In the genomic region with DNA sequence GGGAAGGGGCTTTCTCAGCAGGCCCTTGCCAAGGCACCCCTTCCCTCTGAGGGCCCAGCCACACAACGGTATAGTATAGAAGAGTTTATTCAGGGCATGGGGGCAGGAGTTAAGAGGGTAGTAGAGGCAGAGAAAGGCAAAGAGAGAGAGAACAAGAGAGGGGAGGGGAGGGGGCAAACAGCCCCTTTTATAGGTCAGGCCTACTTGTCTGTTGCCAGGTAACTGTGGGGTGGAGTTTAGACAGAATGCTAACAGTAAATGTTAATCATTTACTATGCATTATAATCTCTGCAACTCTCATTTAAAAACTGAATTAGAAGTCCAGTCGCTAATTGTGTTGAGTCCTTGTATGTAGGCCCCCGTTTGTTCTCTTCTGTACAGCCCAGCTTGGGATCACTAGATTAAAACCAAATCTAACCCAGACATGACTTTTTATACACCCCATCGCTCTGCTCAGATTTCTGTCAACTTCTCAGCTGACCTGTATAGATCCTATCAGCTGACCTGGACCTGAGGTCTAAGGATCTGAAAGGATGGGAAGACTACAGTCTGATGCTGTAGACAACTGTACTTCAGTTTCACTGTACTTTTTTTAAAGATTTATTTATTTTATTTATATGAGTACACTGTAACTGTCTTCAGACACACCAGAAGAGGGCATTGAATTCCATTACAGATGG, we compare ENCODE assay signal across 23 mouse cellular contexts. TPM values are rescaled to one million over a fixed set of nuclear protein-coding genes. Genes with fewer than 3 reads are reported as not detected.
DNase-seq lines count a peak whose midpoint lies in the region; ATAC-seq and TF ChIP-seq lines count a peak whose summit lies in the region.
"Had no signal": no experiment of that assay in that cellular context is flagged by ENCODE, and none has a peak within 500 bp of the region (broad histone marks: within the 10 kb centered on the region; RNA-seq: fewer than 3 reads in every experiment).

No protein-coding gene starts in this region.

- H3K4me3 ChIP-seq in lung, embryonic 14.5 days (ENCODE audit: low read depth, low read length) = no peak overlapping the region
- no peak overlapping the region for H3K4me3 ChIP-seq in intestine, embryonic 16.5 days (ENCODE audit: low read length)
- no peak overlapping the region for H3K4me3 ChIP-seq in liver, postnatal 0 days (ENCODE audit: low read depth, low read length)
- H3K4me3 ChIP-seq in midbrain, embryonic 16.5 days (ENCODE audit: low read depth, low read length) = no peak overlapping the region
- H3K4me3 ChIP-seq: forebrain, embryonic 10.5 days; gastrocnemius, adult 2 months; heart, embryonic 12.5 days; hindbrain, embryonic 15.5 days; midbrain, embryonic 12.5 days; neural tube, embryonic 12.5 days had no signal

- DNase-seq in heart, adult 11 months = peak; percentile 46
- no peak for DNase-seq in heart, postnatal 25 days (ENCODE audit: low spot score)
- peak; percentile 20 for DNase-seq in lung, embryonic 14.5 days
- DNase-seq in lung, postnatal 36 days = no peak
- no peak for DNase-seq in liver, postnatal 0 days
- no peak for DNase-seq in adrenal gland, postnatal 36 days
- DNase-seq: adrenal gland, postnatal 14 days; cerebellum, adult 11 months; cerebellum, postnatal 14 days; gastrocnemius, adult 2 months; heart, postnatal 14 days; left cerebral cortex, postnatal 4 days; right cerebral cortex, postnatal 4 days; thymus, postnatal 36 days had no signal

- no peak for TF ChIP-seq CTCF in lung, embryonic 14.5 days (IDR thresholded peaks at IDR 0.05; ENCODE audit: low read depth)
- TF ChIP-seq CTCF in liver, postnatal 0 days (IDR thresholded peaks at IDR 0.05; ENCODE audit: low read depth) = no peak

- 61% methylated on average over 4 of the region's 4 CpGs for WGBS in lung, embryonic 14.5 days
- WGBS in intestine, embryonic 16.5 days = 53% methylated on average over 4 of the region's 4 CpGs
- 66% methylated on average over 4 of the region's 4 CpGs for WGBS in liver, postnatal 0 days (ENCODE audit: insufficient replicate concordance)
- WGBS in midbrain, embryonic 16.5 days = 81% methylated on average over 4 of the region's 4 CpGs

- no peak overlapping the region for H3K4me2 ChIP-seq in lung, embryonic 14.5 days
- no peak overlapping the region for H3K4me2 ChIP-seq in intestine, embryonic 16.5 days (ENCODE audit: low read depth, low read length)
- no peak overlapping the region for H3K4me2 ChIP-seq in liver, postnatal 0 days (ENCODE audit: low read depth, low read length)
- H3K4me2 ChIP-seq in midbrain, embryonic 16.5 days (ENCODE audit: low read length) = no peak overlapping the region
- H3K4me2 ChIP-seq: heart, embryonic 12.5 days; hindbrain, embryonic 15.5 days; midbrain, embryonic 12.5 days; neural tube, embryonic 12.5 days had no signal

- intact Hi-C loops in heart, postnatal 25 days (cut with DNase I) = no loop called here

- no peak overlapping the region for H3K27ac ChIP-seq in lung, embryonic 14.5 days (ENCODE audit: low read depth)
- H3K27ac ChIP-seq in intestine, embryonic 16.5 days (ENCODE audit: low read length) = no peak overlapping the region
- H3K27ac ChIP-seq in liver, postnatal 0 days (ENCODE audit: low read depth) = no peak overlapping the region
- H3K27ac ChIP-seq in midbrain, embryonic 16.5 days (ENCODE audit: low read length) = no peak overlapping the region
- H3K27ac ChIP-seq: forebrain, embryonic 10.5 days; gastrocnemius, adult 2 months; hindbrain, embryonic 15.5 days; macrophage; midbrain, embryonic 12.5 days; neural tube, embryonic 12.5 days had no signal

- no peak for TF ChIP-seq EP300 in liver, postnatal 0 days (IDR thresholded peaks at IDR 0.05; ENCODE audit: low read depth)

- no peaks in the 10 kb centered on the region for H3K4me1 ChIP-seq in lung, embryonic 14.5 days (ENCODE audit: insufficient read depth)
- no peaks in the 10 kb centered on the region for H3K4me1 ChIP-seq in intestine, embryonic 16.5 days (ENCODE audit: control insufficient read depth, insufficient read depth, low read length)
- peaks cover 5% of the 10 kb centered on the region; the same call in 1 of the 2 replicates for H3K4me1 ChIP-seq in liver, postnatal 0 days (ENCODE audit: insufficient read depth)
- no peaks in the 10 kb centered on the region for H3K4me1 ChIP-seq in midbrain, embryonic 16.5 days (ENCODE audit: control insufficient read depth, insufficient read depth, low read length)
- H3K4me1 ChIP-seq: hindbrain, embryonic 15.5 days; midbrain, embryonic 12.5 days; neural tube, embryonic 12.5 days had no signal

- no peaks in the 10 kb centered on the region for H3K27me3 ChIP-seq in lung, embryonic 14.5 days (ENCODE audit: insufficient read depth, low read length)
- no peaks in the 10 kb centered on the region for H3K27me3 ChIP-seq in intestine, embryonic 16.5 days (replicated peaks; ENCODE audit: control insufficient read depth, insufficient read depth, low read length)
- no peaks in the 10 kb centered on the region for H3K27me3 ChIP-seq in liver, postnatal 0 days (ENCODE audit: insufficient read depth, low read length)
- no peaks in the 10 kb centered on the region for H3K27me3 ChIP-seq in midbrain, embryonic 16.5 days (ENCODE audit: control insufficient read depth, insufficient read depth, low read depth, low read length)
- H3K27me3 ChIP-seq: CH12.LX; heart, embryonic 12.5 days; hindbrain, embryonic 15.5 days; midbrain, embryonic 12.5 days; neural tube, embryonic 12.5 days had no signal

- H3K36me3 ChIP-seq in lung, embryonic 14.5 days (ENCODE audit: insufficient read depth) = no peaks in the 10 kb centered on the region
- no peaks in the 10 kb centered on the region for H3K36me3 ChIP-seq in intestine, embryonic 16.5 days (ENCODE audit: control insufficient read depth, insufficient read depth, low read length)
- H3K36me3 ChIP-seq in liver, postnatal 0 days (replicated peaks; ENCODE audit: insufficient read depth, low read length) = peaks cover 17% of the 10 kb centered on the region
- no peaks in the 10 kb centered on the region for H3K36me3 ChIP-seq in midbrain, embryonic 16.5 days (ENCODE audit: control insufficient read depth, insufficient read depth, low read length)
- H3K36me3 ChIP-seq: forebrain, embryonic 10.5 days; hindbrain, embryonic 15.5 days; midbrain, embryonic 12.5 days; neural tube, embryonic 12.5 days had no signal

- H3K9me3 ChIP-seq in lung, embryonic 14.5 days (ENCODE audit: low read depth, low read length) = no peaks in the 10 kb centered on the region
- H3K9me3 ChIP-seq in intestine, embryonic 16.5 days (ENCODE audit: control insufficient read depth, low read length) = no peaks in the 10 kb centered on the region
- no peaks in the 10 kb centered on the region for H3K9me3 ChIP-seq in liver, postnatal 0 days (ENCODE audit: low read length)
- H3K9me3 ChIP-seq in midbrain, embryonic 16.5 days (replicated peaks; ENCODE audit: control insufficient read depth, low read length, poor library complexity, severe bottlenecking) = no peaks in the 10 kb centered on the region
- H3K9me3 ChIP-seq: heart, embryonic 12.5 days; hindbrain, embryonic 15.5 days; midbrain, embryonic 12.5 days; neural tube, embryonic 12.5 days had no signal

- ATAC-seq in lung, embryonic 14.5 days (ENCODE audit: insufficient read depth) = peak; percentile 59; the same call in 1 of the 2 replicates
- peak; percentile 79 for ATAC-seq in intestine, embryonic 16.5 days
- ATAC-seq in liver, postnatal 0 days = peak; percentile 74
- ATAC-seq in midbrain, embryonic 16.5 days = no peak

- no peak overlapping the region for H3K9ac ChIP-seq in lung, embryonic 14.5 days
- no peak overlapping the region for H3K9ac ChIP-seq in intestine, embryonic 16.5 days (ENCODE audit: low read depth, low read length)
- 0 out of 2 replicates have a peak overlapping the region, but pooled peaks have one; percentile 2 for H3K9ac ChIP-seq in liver, postnatal 0 days (replicated peaks)
- H3K9ac ChIP-seq in midbrain, embryonic 16.5 days (ENCODE audit: low read depth, low read length) = no peak overlapping the region
- H3K9ac ChIP-seq: heart, embryonic 12.5 days; hindbrain, embryonic 15.5 days; midbrain, embryonic 12.5 days; neural tube, embryonic 12.5 days had no signal

RNA-seq across cellular contexts. Expression of gene Birc2, which starts 8.5 kb away (rescaled TPM):
- 10 to 100 TPM; 23.6 to 24.8 TPM for total RNA-seq in heart, postnatal 25 days (2021)
- polyA plus RNA-seq in lung, embryonic 14.5 days (2014; fragmentation: Nextera tagmentation; extraction: Ambion mirVana) = 36.2 and 37.3 TPM in 2 replicates
- polyA plus RNA-seq in intestine, embryonic 16.5 days (2015; fragmentation: Nextera tagmentation; extraction: Ambion mirVana) = 26.9 and 27.6 TPM in 2 replicates
- polyA plus RNA-seq in liver, postnatal 0 days (2015; fragmentation: Nextera tagmentation; extraction: Ambion mirVana) = 11.8 and 13.8 TPM in 2 replicates
- 41.8 and 43.9 TPM in 2 replicates for polyA plus RNA-seq in midbrain, embryonic 16.5 days (2015; fragmentation: Nextera tagmentation; extraction: Ambion mirVana)
- total RNA-seq in adrenal gland, postnatal 36 days (2021) = 10 to 100 TPM; 48.7 to 59.8 TPM

RNA-seq across cellular contexts. Expression of gene Birc3, which starts 27.6 kb away (rescaled TPM):
- total RNA-seq in heart, postnatal 25 days (2021) = 1 to 10 TPM; 8.1 to 9.0 TPM
- 5.6 and 7.9 TPM in 2 replicates for polyA plus RNA-seq in lung, embryonic 14.5 days (2014; fragmentation: Nextera tagmentation; extraction: Ambion mirVana)
- 12.7 and 15.3 TPM in 2 replicates for polyA plus RNA-seq in intestine, embryonic 16.5 days (2015; fragmentation: Nextera tagmentation; extraction: Ambion mirVana)
- 7.2 and 7.8 TPM in 2 replicates for polyA plus RNA-seq in liver, postnatal 0 days (2015; fragmentation: Nextera tagmentation; extraction: Ambion mirVana)
- 1.5 and 1.8 TPM in 2 replicates for polyA plus RNA-seq in midbrain, embryonic 16.5 days (2015; fragmentation: Nextera tagmentation; extraction: Ambion mirVana)
- 10 to 100 TPM; 19.7 to 30.9 TPM for total RNA-seq in adrenal gland, postnatal 36 days (2021)

Comparison
In these comparisons a context has a peak if more than half of its experiments do, and no peak if none do; other contexts are left out.
1. DNase-seq: peak in heart, adult 11 months (single experiment) and lung, embryonic 14.5 days (single experiment); none in heart, postnatal 25 days (single experiment), lung, postnatal 36 days (single experiment), liver, postnatal 0 days (single experiment) and adrenal gland, postnatal 36 days (0 of 2).